Mouse (Mus musculus) heart, embryonic 13.5 days (tissue): ENCODE data around the gene Shmt1. TPM values are rescaled to one million over a fixed set of nuclear protein-coding genes. Genes with fewer than 3 reads are reported as not detected.
A peak's percentile ranks its signal among the peaks of the same experiment; 100 is the strongest.
"Not testable (repeated sequence)": the region's sequence is repeated elsewhere in the genome, so short reads cannot be mapped to it uniquely, and the experiment has no call there.

Source experiments
- ATAC-seq: fragments of 200-750 bp; cut with Nextera tagmentation; 2 replicates; pipeline ENCODE4 v1.8.0; 2017; ENCODE audit warnings: moderate TSS enrichment; ENCODE audit not compliant: insufficient number of reproducible peaks, low FRiP score, low TSS enrichment; ENCODE audit errors: extremely low read depth
- H3K27ac ChIP-seq: fragments of 300-500 bp; sonication (generic); replicated peaks from 2 replicates; pipeline ENCODE4 v1.5.1; 2015; ENCODE audit warnings: moderate library complexity, mild to moderate bottlenecking, inconsistent platforms
- H3K27me3 ChIP-seq: fragments of 300-500 bp; sonication (generic); replicated peaks from 2 replicates; pipeline ENCODE4 v1.6.1; 2015; ENCODE audit warnings: mild to moderate bottlenecking, inconsistent platforms
- H3K36me3 ChIP-seq: fragments of 300-500 bp; sonication (generic); 2 replicates; pipeline ENCODE4 v1.6.1; 2015; ENCODE audit warnings: mild to moderate bottlenecking, inconsistent platforms
- H3K4me1 ChIP-seq: fragments of 300-500 bp; sonication (generic); 2 replicates; pipeline ENCODE4 v1.6.1; 2015; ENCODE audit warnings: inconsistent platforms
- H3K4me2 ChIP-seq: fragments of 300-500 bp; sonication (generic); 2 replicates; pipeline ENCODE4 v1.6.1; 2015; ENCODE audit warnings: inconsistent platforms, mild to moderate bottlenecking, moderate library complexity
- H3K4me3 ChIP-seq: fragments of 300-500 bp; sonication (generic); 2 replicates; pipeline ENCODE4 v1.5.1; 2015; ENCODE audit warnings: moderate library complexity, mild to moderate bottlenecking, inconsistent platforms
- H3K9ac ChIP-seq: fragments of 300-500 bp; sonication (generic); 2 replicates; pipeline ENCODE4 v1.6.1; 2015; ENCODE audit warnings: inconsistent platforms, mild to moderate bottlenecking, moderate library complexity
- H3K9me3 ChIP-seq: fragments of 300-500 bp; sonication (generic); 2 replicates; pipeline ENCODE4 v1.6.1; 2016; ENCODE audit warnings: inconsistent platforms
- WGBS: fragments of 180-500 bp; shearing (Covaris S2); methylation state at CpG from one replicate; pipeline ENCODE4 v1.1.7; 2015; ENCODE audit warnings: mixed read lengths; 5-methylcytosine and 5-hydroxymethylcytosine counted together
- polyA plus RNA-seq: library from polyadenylated mRNA; unstranded; fragments of >200 nt; fragmentation: Nextera tagmentation; extraction: Ambion mirVana; gene quantifications from 2 replicates; pipeline ENCODE4 v1.2.1, GENCODE M21; 2015

The Shmt1 gene
- 40.4 and 42.8 TPM in 2 replicates for polyA plus RNA-seq

GRCm38 (mm10) chr11:60811618-60812017 lies at the start of gene Shmt1:
Shmt1 (minus strand) TSS chr11:60811718.
- H3K4me2 ChIP-seq, result peak within 1 kb of the TSS; percentile 72
- not testable (repeated sequence) for H3K36me3 ChIP-seq, H3K9me3 ChIP-seq, ATAC-seq, H3K27me3 ChIP-seq, H3K27ac ChIP-seq
- peak within 1 kb of the TSS; percentile 72 for H3K9ac ChIP-seq
- peaks cover 30% of the 10 kb centered on the region for H3K4me1 ChIP-seq
- WGBS, result 28% methylated on average over 6 of the region's 6 CpGs
- H3K4me3 ChIP-seq, result peak within 1 kb of the TSS; percentile 52

GRCm38 (mm10) chr11:60856587-60856986 lies 45.1 kb upstream of the Shmt1 start:
- Histone ChIP-seq H3K36me3 (peaks cover 95% of the 10 kb centered on the region), H3K4me1 (no peaks in the 10 kb centered on the region)
- 51% methylated on average over 3 of the region's 3 CpGs for WGBS

GRCm38 (mm10) chr11:60845415-60845814 lies 33.9 kb upstream of the Shmt1 start:
- Histone ChIP-seq H3K9ac (no peak overlapping the region), H3K9me3 (no peaks in the 10 kb centered on the region), H3K36me3 (peaks cover 46% of the 10 kb centered on the region), H3K27me3 (no peaks in the 10 kb centered on the region), H3K4me3 (no peak overlapping the region), H3K27ac (no peak overlapping the region), H3K4me2 (no peak overlapping the region), H3K4me1 (0 out of 2 replicates have a peak, but pooled peaks cover 4% of the 10 kb centered on the region)
- WGBS, result 79% methylated on average over 5 of the region's 5 CpGs
- no peak for ATAC-seq

More at GRCm38 (mm10) chr11:60856587-60856986, 45.1 kb upstream of the Shmt1 start:
- no peaks in the 10 kb centered on the region for H3K27me3 ChIP-seq
- no peak for ATAC-seq
- no peak overlapping the region for H3K27ac ChIP-seq
- H3K4me3 ChIP-seq, result no peak overlapping the region
- H3K9me3 ChIP-seq, result no peaks in the 10 kb centered on the region
- no peak overlapping the region for H3K4me2 ChIP-seq
- H3K9ac ChIP-seq, result no peak overlapping the region

- Histone ChIP-seq H3K36me3 (peaks cover 28% of the 10 kb centered on the region), H3K4me2 (no peak overlapping the region), H3K4me1 (0 out of 2 replicates have a peak, but pooled peaks cover 4% of the 10 kb centered on the region), H3K4me3 (no peak overlapping the region), H3K9ac (no peak overlapping the region), H3K27ac (no peak overlapping the region), H3K9me3 (no peaks in the 10 kb centered on the region), H3K27me3 (no peaks in the 10 kb centered on the region)
- 80% methylated on average over 5 of the region's 5 CpGs for WGBS
- ATAC-seq, result no peak
Measured at GRCm38 (mm10) chr11:60843412-60843811, 31.9 kb upstream of the Shmt1 start.

- H3K4me2 ChIP-seq, result no peak overlapping the region
- peaks cover 24% of the 10 kb centered on the region for H3K36me3 ChIP-seq
- H3K4me1 ChIP-seq, result 0 out of 2 replicates have a peak, but pooled peaks cover 4% of the 10 kb centered on the region
- no peak overlapping the region for H3K27ac ChIP-seq
- no peaks in the 10 kb centered on the region for H3K27me3 ChIP-seq
- H3K9me3 ChIP-seq, result no peaks in the 10 kb centered on the region
- WGBS, result 70% methylated on average over 12 of the region's 12 CpGs
- ATAC-seq, result no peak
- no peak overlapping the region for H3K9ac ChIP-seq
- no peak overlapping the region for H3K4me3 ChIP-seq
Measured at GRCm38 (mm10) chr11:60841467-60842200, 30.1 kb upstream of the Shmt1 start.

GRCm38 (mm10) chr11:60837644-60838406 lies 26.3 kb upstream of the Shmt1 start:
- no peak for ATAC-seq
- WGBS, result 83% methylated on average over 10 of the region's 10 CpGs
- H3K36me3 ChIP-seq, result peaks cover 16% of the 10 kb centered on the region

GRCm38 (mm10) chr11:60836897-60837296 lies 25.4 kb upstream of the Shmt1 start:
- ATAC-seq, result no peak
- WGBS, result 91% methylated on average over 6 of the region's 6 CpGs
- Histone ChIP-seq H3K27ac (no peak overlapping the region), H3K9me3 (no peaks in the 10 kb centered on the region), H3K27me3 (no peaks in the 10 kb centered on the region), H3K4me1 (no peaks in the 10 kb centered on the region), H3K4me2 (no peak overlapping the region), H3K36me3 (peaks cover 16% of the 10 kb centered on the region), H3K9ac (no peak overlapping the region), H3K4me3 (no peak overlapping the region)

More at GRCm38 (mm10) chr11:60837644-60838406, 26.3 kb upstream of the Shmt1 start:
- 0 out of 2 replicates have a peak, but pooled peaks cover 4% of the 10 kb centered on the region for H3K4me1 ChIP-seq
- H3K9ac ChIP-seq, result no peak overlapping the region
- no peaks in the 10 kb centered on the region for H3K27me3 ChIP-seq
- no peak overlapping the region for H3K27ac ChIP-seq
- no peak overlapping the region for H3K4me3 ChIP-seq
- no peaks in the 10 kb centered on the region for H3K9me3 ChIP-seq
- no peak overlapping the region for H3K4me2 ChIP-seq

GRCm38 (mm10) chr11:60830433-60831052 lies 19.0 kb upstream of the Shmt1 start, which contains the start of gene Dhrs7b:
Dhrs7b (plus strand) TSS chr11:60830631.
- Histone ChIP-seq H3K36me3 (peaks cover 7% of the 10 kb centered on the region), H3K4me3 (peak within 1 kb of the TSS; percentile 81), H3K4me2 (peak within 1 kb of the TSS; percentile 88), H3K9me3 (no peaks in the 10 kb centered on the region), H3K4me1 (peaks cover 8% of the 10 kb centered on the region), H3K9ac (peak within 1 kb of the TSS; percentile 92), H3K27ac (peak within 1 kb of the TSS; percentile 71), H3K27me3 (0 out of 2 replicates have a peak, but pooled peaks cover 4% of the 10 kb centered on the region)
- under 1% methylated on average over 34 of the region's 34 CpGs for WGBS
- peak; percentile 83; the same call in 1 of the 2 replicates for ATAC-seq

GRCm38 (mm10) chr11:60828903-60829302 lies 17.4 kb upstream of the Shmt1 start:
- Histone ChIP-seq H3K9me3 (no peaks in the 10 kb centered on the region), H3K27me3 (0 out of 2 replicates have a peak, but pooled peaks cover 4% of the 10 kb centered on the region), H3K4me1 (peaks cover 8% of the 10 kb centered on the region), H3K36me3 (no peaks in the 10 kb centered on the region), H3K4me2 (no peak overlapping the region), H3K4me3 (no peak overlapping the region), H3K9ac (no peak overlapping the region), H3K27ac (no peak overlapping the region)
- ATAC-seq, result no peak
- 19% methylated on average over 2 of the region's 2 CpGs for WGBS

- 55% methylated on average over 4 of the region's 4 CpGs for WGBS
- H3K9ac ChIP-seq, result no peak overlapping the region
- no peak overlapping the region for H3K4me3 ChIP-seq
Measured at GRCm38 (mm10) chr11:60827241-60827945, 15.9 kb upstream of the Shmt1 start.

More at GRCm38 (mm10) chr11:60827241-60827945, 15.9 kb upstream of the Shmt1 start:
- H3K4me2 ChIP-seq, result no peak overlapping the region
- H3K9me3 ChIP-seq, result no peaks in the 10 kb centered on the region
- H3K27ac ChIP-seq, result no peak overlapping the region
- H3K36me3 ChIP-seq, result no peaks in the 10 kb centered on the region
- H3K27me3 ChIP-seq, result 0 out of 2 replicates have a peak, but pooled peaks cover 4% of the 10 kb centered on the region
- peaks cover 8% of the 10 kb centered on the region for H3K4me1 ChIP-seq
- ATAC-seq, result no peak
